Mouse (Mus musculus) embryonic stem cell, embryonic (primary cell): ENCODE results near the gene Olfr376.

Experiments used
- CTCF ChIA-PET, 4 experiments: fragments of 300-600 bp in 2 of 4; fragments of 350-600 bp in 2 of 4; sonication (Branson Sonifier 250); formaldehyde crosslinking; loops; one replicate each; lab custom pipeline; 2022; ENCODE audit warnings: inconsistent platforms in 2 of 4; lab: Charles Lee
- POLR2A ChIA-PET, 4 experiments: fragments of 300-600 bp in 2 of 4; fragments of 350-600 bp in 2 of 4; sonication (Branson Sonifier 250); formaldehyde crosslinking; loops; one replicate each; lab custom pipeline; 2022; ENCODE audit warnings: antibody characterized with exemption in 4 of 4, inconsistent platforms in 1 of 4; lab: Charles Lee

Olfr376 gene

GRCm38 (mm10) chr11:73370946-73371345 lies at the start of gene Olfr376:
Olfr376 (plus strand) TSS chr11:73371246.
- ChIA-PET POLR2A (no interaction called here), CTCF (no interaction called here)

GRCm38 (mm10) chr11:73323906-73324830 lies 46.9 kb upstream of the Olfr376 start:
- CTCF ChIA-PET, result no interaction called here
- POLR2A ChIA-PET, result interaction anchor here in 1 of 4 experiments (0.7 kb wide), 1 partner anchor 1423 kb away, joined by 5 read pairs; no protein-coding TSS in a partner anchor

GRCm38 (mm10) chr11:73326485-73326886 lies 44.6 kb upstream of the Olfr376 start:
- ChIA-PET CTCF (no interaction called here), POLR2A (interaction anchor here in 1 of 4 experiments (1.5 kb wide), 1 partner anchor 9 kb away, joined by 4 read pairs; no protein-coding TSS in a partner anchor)

DNA sequence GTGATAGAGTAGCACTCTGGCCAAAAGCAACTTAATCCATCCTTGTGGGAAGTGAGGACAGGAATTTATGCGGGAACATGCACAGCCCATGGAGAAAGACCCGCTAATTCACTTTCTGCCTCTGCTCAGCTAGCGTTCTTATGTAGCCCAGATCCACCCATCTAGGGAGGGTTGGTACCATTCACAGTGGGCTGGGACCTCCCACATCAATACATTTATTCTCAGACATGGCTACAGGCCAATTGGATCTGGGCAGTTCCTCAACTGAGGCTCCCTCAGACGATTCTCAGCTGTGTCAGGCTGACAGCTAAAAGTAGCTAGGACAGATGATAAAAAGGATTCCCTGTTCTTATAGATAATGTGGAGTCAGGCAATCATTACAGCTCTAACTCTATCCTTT lies 43.7 kb upstream of the Olfr376 start:
- POLR2A ChIA-PET, result no interaction called here
- CTCF ChIA-PET, result interaction anchor here in 1 of 4 experiments (0.8 kb wide), 1 partner anchor 8 kb away, joined by 10 read pairs; no protein-coding TSS in a partner anchor

DNA sequence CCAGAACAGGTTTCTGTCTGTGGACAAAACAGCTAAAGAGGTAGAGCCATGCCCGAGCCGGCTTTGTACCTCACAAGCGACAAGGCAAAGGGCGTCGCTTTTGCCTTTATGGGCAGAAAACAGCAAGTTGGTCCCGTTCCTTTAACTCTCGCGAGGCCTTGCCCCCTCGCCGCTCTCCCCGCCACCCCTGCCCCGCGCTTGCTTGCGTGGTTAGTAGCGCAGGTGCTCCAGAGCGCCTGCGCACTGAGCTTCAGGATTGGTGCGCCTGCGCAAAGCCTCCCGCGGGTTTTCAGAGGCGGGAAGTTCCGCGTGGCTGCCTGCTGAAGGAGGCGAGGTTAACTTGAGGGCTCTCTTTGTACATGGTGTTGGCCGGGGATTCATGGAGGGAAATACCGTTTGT lies 41.6 kb upstream of the Olfr376 start, which contains the start of the genes Aspa, Gm49340 and Spata22:
Aspa (minus strand) TSS at position 155 of the 400 bp plus-strand sequence.
Gm49340 (plus strand) TSS at position 300 of the 400 bp plus-strand sequence.
Spata22 (plus strand) TSS at position 300 of the 400 bp plus-strand sequence.
- ChIA-PET CTCF (no interaction called here), POLR2A (interaction anchor here in 2 of 4 experiments (1.0 to 1.5 kb wide), 4 partner anchors 11 to 192 kb away, joined by 3 read pairs; partner anchors contain the start of gene Haspin (in 1 of the 2))

DNA sequence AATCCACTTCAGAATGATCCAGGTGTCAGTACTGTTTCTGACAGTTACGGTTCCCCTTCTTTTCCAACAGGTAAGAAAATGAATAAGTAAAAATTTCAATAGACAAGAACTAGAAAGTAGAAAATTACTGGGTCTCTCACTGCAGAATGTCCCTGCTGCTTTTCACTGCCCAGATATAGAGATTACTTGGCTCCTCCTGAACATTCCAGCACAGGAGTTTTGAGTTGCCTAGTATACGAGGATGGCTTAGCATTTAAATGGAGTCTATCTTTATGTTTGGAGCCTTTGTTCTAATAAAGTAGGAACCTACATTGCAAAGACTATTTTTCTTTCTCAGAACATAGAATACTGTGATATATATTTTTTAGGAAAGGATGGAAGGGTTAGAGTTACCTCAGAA lies 37.7 kb upstream of the Olfr376 start:
- POLR2A ChIA-PET, result no interaction called here
- CTCF ChIA-PET, result no interaction called here

- ChIA-PET CTCF (no interaction called here), POLR2A (no interaction called here)
These were observed 34.1 kb upstream of the Olfr376 start for GRCm38 (mm10) chr11:73336919-73337318.

DNA sequence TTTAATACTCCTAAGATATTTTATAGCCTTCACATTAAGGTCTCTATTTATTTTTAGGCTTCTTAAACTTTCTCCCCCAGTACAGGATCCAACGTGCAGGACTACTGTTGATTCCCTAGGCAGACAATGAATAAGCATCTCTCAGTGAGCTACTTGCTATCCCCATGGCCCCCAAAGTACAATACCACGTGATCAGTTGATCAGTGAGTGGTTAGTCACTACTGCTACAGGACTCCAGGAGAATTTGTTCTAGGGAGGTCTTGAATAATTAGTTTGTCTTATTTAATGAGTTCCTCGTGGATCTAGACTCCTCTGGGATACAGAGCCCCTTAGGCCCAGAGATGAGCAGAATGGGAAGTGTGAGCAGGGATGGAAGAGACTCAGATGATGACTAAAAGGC lies 20.6 kb upstream of the Olfr376 start, which contains the start of gene Olfr20:
Olfr20 (plus strand) TSS at position 301 of the 400 bp plus-strand sequence.
- POLR2A ChIA-PET, result no interaction called here
- CTCF ChIA-PET, result no interaction called here

DNA sequence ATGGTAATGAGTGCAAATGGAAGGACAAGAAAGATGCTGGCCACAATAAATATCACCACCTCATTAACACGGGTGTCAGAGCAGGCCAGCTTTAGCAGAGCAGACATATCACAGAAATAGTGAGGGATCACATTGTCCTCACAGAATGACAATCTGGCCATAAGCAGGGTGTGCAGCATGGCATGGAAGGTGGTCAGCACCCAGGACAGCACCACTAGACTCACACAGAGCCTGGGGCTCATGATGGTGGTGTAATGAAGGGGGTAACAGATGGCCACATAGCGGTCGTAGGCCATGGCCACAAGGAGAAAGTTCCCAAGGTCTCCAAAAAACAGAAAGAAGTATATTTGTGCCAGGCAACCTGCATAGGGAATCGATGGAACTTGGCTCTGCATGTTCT lies 24.3 kb downstream of the Olfr376 start:
- POLR2A ChIA-PET, result no interaction called here

GRCm38 (mm10) chr11:73399514-73399913 lies 28.5 kb downstream of the Olfr376 start, which contains the start of gene Olfr1:
Olfr1 (minus strand) TSS chr11:73399614.
- POLR2A ChIA-PET, result no interaction called here
- CTCF ChIA-PET, result no interaction called here

More for the DNA sequence above, 24.3 kb downstream of the Olfr376 start:
- CTCF ChIA-PET, result no interaction called here
